Mouse (Mus musculus) heart, adult 2 months (tissue): ENCODE results near the gene Gm20403. TPM values are rescaled to one million over a fixed set of nuclear protein-coding genes. Genes with fewer than 3 reads are reported as not detected.
"Not testable (repeated sequence)": the region's sequence is repeated elsewhere in the genome, so short reads cannot be mapped to it uniquely, and the experiment has no call there.

ENCODE experiments used
- DNase-seq, 2 experiments: peaks; one replicate each; pipeline ENCODE4 v3.0.0; 2021
- H3K27ac ChIP-seq: fragments of 200-600 bp; 2 replicates; pipeline ENCODE4 v1.8.1; 2022
- H3K27me3 ChIP-seq: fragments of 200-500 bp; 2 replicates; pipeline ENCODE4 v1.6.1; 2012; ENCODE audit warnings: mild to moderate bottlenecking, low read length, inconsistent platforms, mixed read lengths; ENCODE audit not compliant: control insufficient read depth, insufficient read depth
- H3K36me3 ChIP-seq: fragments of 200-500 bp; 2 replicates; pipeline ENCODE4 v1.6.1; 2012; ENCODE audit warnings: low read length, inconsistent platforms; ENCODE audit not compliant: control insufficient read depth, insufficient read depth
- H3K4me1 ChIP-seq: fragments of 200-500 bp; 2 replicates; pipeline ENCODE4 v1.6.1; 2011; ENCODE audit warnings: low read length; ENCODE audit not compliant: control insufficient read depth, insufficient read depth
- H3K4me3 ChIP-seq: fragments of 200-600 bp; 2 replicates; pipeline ENCODE4 v1.8.1; 2022
- H3K79me2 ChIP-seq: fragments of 200-500 bp; replicated peaks from 2 replicates; pipeline ENCODE4 v1.6.1; 2012; ENCODE audit warnings: mild to moderate bottlenecking, inconsistent platforms, low read length, moderate library complexity, mixed read lengths; ENCODE audit not compliant: control insufficient read depth, insufficient read depth
- H3K9ac ChIP-seq: fragments of 200-500 bp; 2 replicates; pipeline ENCODE4 v1.6.1; 2012; ENCODE audit warnings: low read depth, mild to moderate bottlenecking, control low read depth, inconsistent platforms, low read length, mixed read lengths
- CTCF ChIP-seq: fragments of 200-600 bp; IDR thresholded peaks from 2 replicates; pipeline ENCODE4 v1.8.1; 2022; ENCODE audit warnings: antibody characterized with exemption, mild to moderate bottlenecking, moderate library complexity
- EP300 ChIP-seq: fragments of 200-500 bp; IDR thresholded peaks from 2 replicates; pipeline ENCODE4 v1.6.1; 2011; ENCODE audit warnings: low read depth, low read length, control low read depth; ENCODE audit not compliant: insufficient read depth
- POLR2A ChIP-seq: fragments of 200-500 bp; IDR thresholded peaks from 2 replicates; pipeline ENCODE4 v1.6.1; 2011; ENCODE audit warnings: mild to moderate bottlenecking, low read depth, low read length, control low read depth; ENCODE audit not compliant: insufficient read depth
- WGBS: fragments of 180-500 bp; shearing (Covaris S2); methylation state at CpG from one replicate; pipeline ENCODE4 v1.1.7; 2018; 5-methylcytosine and 5-hydroxymethylcytosine counted together
- intact Hi-C: fragments of 180-260 bp; cut with DNase I; formaldehyde crosslinking; loops from one replicate; pipeline ENCODE4 v1.15.1; 2025
- polyA plus RNA-seq: library from polyadenylated mRNA; depleted of rRNA; stranded (reverse); fragments of >200 nt; gene quantifications from 2 replicates; pipeline ENCODE4 v1.2.3, GENCODE M21; 2012
- total RNA-seq, 2 experiments: library from RNA; stranded (reverse); gene quantifications; 2 replicates each; pipeline ENCODE4 v1.2.3; 2021

Gene Gm20403
- total and polyA plus RNA-seq, 3 experiments: not detected

- TF ChIP-seq POLR2A (no peak), CTCF (no peak), EP300 (no peak)
- Histone ChIP-seq H3K27ac (no peak overlapping the region), H3K9ac (no peak overlapping the region), H3K79me2 (no peaks in the 10 kb centered on the region), H3K36me3 (no peaks in the 10 kb centered on the region), H3K4me3 (no peak overlapping the region), H3K4me1 (no peaks in the 10 kb centered on the region), H3K27me3 (no peaks in the 10 kb centered on the region)
- intact Hi-C loops: no loop called here
- no peak for DNase-seq
- WGBS: 90% methylated on average over 3 of the region's 3 CpGs
These were observed 18.1 kb upstream of the Gm20403 start for GRCm38 (mm10) chr12:55004396-55004795.

GRCm38 (mm10) chr12:55003843-55004242, 17.5 kb upstream of the Gm20403 start:
- H3K36me3 ChIP-seq: no peaks in the 10 kb centered on the region
- no peak overlapping the region for H3K27ac ChIP-seq
- H3K79me2 ChIP-seq: no peaks in the 10 kb centered on the region
- no peak for TF ChIP-seq POLR2A
- no peak for TF ChIP-seq CTCF
- TF ChIP-seq EP300: no peak
- no peak for DNase-seq
- intact Hi-C loops: no loop called here
- WGBS: 89% methylated on average over 5 of the region's 5 CpGs
- H3K9ac ChIP-seq: no peak overlapping the region
- no peak overlapping the region for H3K4me3 ChIP-seq
- H3K4me1 ChIP-seq: no peaks in the 10 kb centered on the region
- no peaks in the 10 kb centered on the region for H3K27me3 ChIP-seq

GRCm38 (mm10) chr12:55002532-55002931, 16.2 kb upstream of the Gm20403 start:
- intact Hi-C loops, H3K9ac ChIP-seq, H3K36me3 ChIP-seq, H3K27ac ChIP-seq, H3K27me3 ChIP-seq, H3K4me3 ChIP-seq, H3K4me1 ChIP-seq, H3K79me2 ChIP-seq, DNase-seq: not testable (repeated sequence)
- WGBS: 56% methylated on average over 7 of the region's 7 CpGs

- DNase-seq: peak; percentile 43 to 75
- Histone ChIP-seq H3K79me2 (no peaks in the 10 kb centered on the region), H3K4me1 (0 out of 2 replicates have a peak, but pooled peaks cover 2% of the 10 kb centered on the region), H3K27me3 (no peaks in the 10 kb centered on the region), H3K27ac (no peak overlapping the region), H3K4me3 (no peak overlapping the region), H3K36me3 (no peaks in the 10 kb centered on the region), H3K9ac (no peak overlapping the region)
- 66% methylated on average over 14 of the region's 14 CpGs for WGBS
- no peak for TF ChIP-seq EP300
- TF ChIP-seq POLR2A: no peak
- no peak for TF ChIP-seq CTCF
- intact Hi-C loops: no loop called here
These were observed 12.8 kb upstream of the Gm20403 start for GRCm38 (mm10) chr12:54999016-54999690.

DNA sequence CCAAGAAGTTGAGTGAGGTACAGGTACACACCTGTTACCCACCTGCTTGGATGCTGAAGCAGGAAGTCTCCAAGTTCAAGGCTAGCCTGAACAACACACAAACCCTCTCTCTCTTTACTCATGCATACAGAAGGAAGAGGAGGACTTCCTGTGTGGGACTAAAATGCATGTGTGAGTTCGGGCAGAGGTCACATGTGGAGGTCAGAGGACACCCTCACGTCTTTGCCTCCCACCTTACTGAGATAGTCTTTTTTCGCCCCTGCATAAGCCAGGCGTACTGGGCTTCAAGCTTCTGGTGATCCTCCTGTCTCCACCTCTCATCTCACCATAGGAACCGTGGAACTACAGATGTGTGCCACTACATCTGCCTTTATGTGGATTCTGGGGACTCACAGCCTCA, 12.1 kb upstream of the Gm20403 start:
- Histone ChIP-seq H3K9ac (no peak overlapping the region), H3K27ac (no peak overlapping the region), H3K79me2 (no peaks in the 10 kb centered on the region), H3K27me3 (no peaks in the 10 kb centered on the region), H3K4me1 (0 out of 2 replicates have a peak, but pooled peaks cover 2% of the 10 kb centered on the region), H3K4me3 (no peak overlapping the region), H3K36me3 (no peaks in the 10 kb centered on the region)
- intact Hi-C loops: no loop called here
- no peak for DNase-seq
- TF ChIP-seq CTCF (no peak), EP300 (no peak), POLR2A (no peak)
- 60% methylated on average over 5 of the region's 5 CpGs for WGBS

DNA sequence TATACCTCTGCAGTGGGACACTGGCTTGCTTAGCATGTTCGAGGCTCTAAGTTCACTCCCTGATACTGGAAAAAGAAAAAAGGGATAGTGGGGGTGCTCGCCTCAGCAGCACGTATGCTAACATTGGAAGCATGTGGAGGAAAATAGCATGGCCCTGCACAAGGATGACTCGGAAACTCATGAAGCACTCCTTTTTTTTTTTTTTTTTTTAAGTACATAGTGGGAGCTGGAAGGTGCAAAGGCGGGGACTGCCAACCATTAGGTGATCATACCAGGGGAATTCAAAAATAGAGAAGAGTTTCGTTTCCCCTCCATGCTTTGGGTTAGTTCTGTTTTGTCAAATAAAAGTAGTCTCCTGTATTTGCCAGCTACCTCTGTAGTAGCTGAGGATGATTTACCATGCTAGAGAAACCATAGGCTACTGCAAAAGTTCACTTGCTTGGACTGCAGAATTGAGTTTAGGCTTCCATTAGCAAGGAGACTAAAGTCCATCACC, 10.7 kb upstream of the Gm20403 start:
- H3K79me2 ChIP-seq: no peaks in the 10 kb centered on the region
- WGBS: 83% methylated on average over 6 of the region's 6 CpGs
- H3K4me3 ChIP-seq: no peak overlapping the region
- H3K27ac ChIP-seq: no peak overlapping the region
- H3K9ac ChIP-seq: no peak overlapping the region
- H3K27me3 ChIP-seq: no peaks in the 10 kb centered on the region
- intact Hi-C loops: no loop called here
- H3K4me1 ChIP-seq: 0 out of 2 replicates have a peak, but pooled peaks cover 2% of the 10 kb centered on the region
- H3K36me3 ChIP-seq: no peaks in the 10 kb centered on the region
- no peak for TF ChIP-seq CTCF
- DNase-seq: no peak
